Mouse (Mus musculus) limb, embryonic 15.5 days (tissue): ENCODE results near the gene Greb1. TPM values are rescaled to one million over a fixed set of nuclear protein-coding genes. Genes with fewer than 3 reads are reported as not detected.

ENCODE experiments used
- ATAC-seq: fragments of 200-750 bp; cut with Nextera tagmentation; 2 replicates; pipeline ENCODE4 v1.8.0; 2017; ENCODE audit warnings: low read depth, moderate TSS enrichment; ENCODE audit not compliant: insufficient number of reproducible peaks, low FRiP score, low TSS enrichment
- H3K27ac ChIP-seq: fragments of 300-500 bp; sonication (generic); 2 replicates; pipeline ENCODE4 v1.5.1; 2015; ENCODE audit warnings: moderate library complexity, mild to moderate bottlenecking, inconsistent platforms
- H3K27me3 ChIP-seq: fragments of 300-500 bp; sonication (generic); 2 replicates; pipeline ENCODE4 v1.6.1; 2015; ENCODE audit warnings: inconsistent platforms
- H3K36me3 ChIP-seq: fragments of 300-500 bp; sonication (generic); 2 replicates; pipeline ENCODE4 v1.6.1; 2015; ENCODE audit warnings: inconsistent platforms
- H3K4me1 ChIP-seq: fragments of 300-500 bp; sonication (generic); 2 replicates; pipeline ENCODE4 v1.6.1; 2015; ENCODE audit warnings: inconsistent platforms
- H3K4me2 ChIP-seq: fragments of 300-500 bp; sonication (generic); 2 replicates; pipeline ENCODE4 v1.6.1; 2015; ENCODE audit warnings: mild to moderate bottlenecking, inconsistent platforms
- H3K4me3 ChIP-seq: fragments of 300-500 bp; sonication (generic); 2 replicates; pipeline ENCODE4 v1.5.1; 2015; ENCODE audit warnings: mild to moderate bottlenecking, inconsistent platforms
- H3K9ac ChIP-seq: fragments of 300-500 bp; sonication (generic); 2 replicates; pipeline ENCODE4 v1.6.1; 2015; ENCODE audit warnings: inconsistent platforms
- H3K9me3 ChIP-seq: fragments of 300-500 bp; sonication (generic); 2 replicates; pipeline ENCODE4 v1.6.1; 2016; ENCODE audit warnings: inconsistent platforms
- WGBS: fragments of 180-500 bp; shearing (Covaris S2); methylation state at CpG from one replicate; pipeline ENCODE4 v1.1.7; 2015; 5-methylcytosine and 5-hydroxymethylcytosine counted together
- polyA plus RNA-seq: library from polyadenylated mRNA; unstranded; fragments of >200 nt; fragmentation: Nextera tagmentation; extraction: Ambion mirVana; gene quantifications from 2 replicates; pipeline ENCODE4 v1.2.1, GENCODE M21; 2015

Gene Greb1
- polyA plus RNA-seq, 1 experiment from 2014 or later = 0.81 TPM

GRCm38 (mm10) chr12:16779165-16779564 is 21.5 kb downstream of the Greb1 start:
- Histone ChIP-seq H3K4me3 (no peak overlapping the region), H3K27ac (no peak overlapping the region), H3K9me3 (no peaks in the 10 kb centered on the region), H3K4me1 (no peaks in the 10 kb centered on the region), H3K27me3 (no peaks in the 10 kb centered on the region), H3K4me2 (no peak overlapping the region), H3K9ac (no peak overlapping the region), H3K36me3 (no peaks in the 10 kb centered on the region)
- ATAC-seq = no peak
- 70% methylated on average over 2 of the region's 2 CpGs for WGBS

- 67% methylated on average over 5 of the region's 5 CpGs for WGBS
Measured at GRCm38 (mm10) chr12:16778523-16778922, 22.2 kb downstream of the Greb1 start.

GRCm38 (mm10) chr12:16775351-16775750 is 25.3 kb downstream of the Greb1 start:
- Histone ChIP-seq H3K9me3 (no peaks in the 10 kb centered on the region), H3K4me1 (no peaks in the 10 kb centered on the region), H3K4me3 (no peak overlapping the region), H3K36me3 (no peaks in the 10 kb centered on the region), H3K4me2 (no peak overlapping the region), H3K27me3 (no peaks in the 10 kb centered on the region), H3K9ac (no peak overlapping the region), H3K27ac (no peak overlapping the region)
- WGBS = 76% methylated on average over 3 of the region's 3 CpGs
- no peak for ATAC-seq

More at GRCm38 (mm10) chr12:16778523-16778922, 22.2 kb downstream of the Greb1 start:
- Histone ChIP-seq H3K4me3 (no peak overlapping the region), H3K4me2 (no peak overlapping the region), H3K4me1 (no peaks in the 10 kb centered on the region), H3K27me3 (no peaks in the 10 kb centered on the region), H3K36me3 (no peaks in the 10 kb centered on the region), H3K27ac (no peak overlapping the region), H3K9ac (no peak overlapping the region), H3K9me3 (no peaks in the 10 kb centered on the region)
- no peak for ATAC-seq

- H3K4me2 ChIP-seq = no peak overlapping the region
- H3K27me3 ChIP-seq = no peaks in the 10 kb centered on the region
- H3K36me3 ChIP-seq = no peaks in the 10 kb centered on the region
- no peak overlapping the region for H3K27ac ChIP-seq
- no peaks in the 10 kb centered on the region for H3K4me1 ChIP-seq
- no peak overlapping the region for H3K9ac ChIP-seq
- ATAC-seq = no peak
- no peaks in the 10 kb centered on the region for H3K9me3 ChIP-seq
- 91% methylated on average over 4 of the region's 4 CpGs for WGBS
- no peak overlapping the region for H3K4me3 ChIP-seq
Measured at GRCm38 (mm10) chr12:16774605-16775004, 26.1 kb downstream of the Greb1 start.

GRCm38 (mm10) chr12:16769601-16770165 is 31.0 kb downstream of the Greb1 start:
- H3K27ac ChIP-seq = no peak overlapping the region
- no peak overlapping the region for H3K9ac ChIP-seq
- no peaks in the 10 kb centered on the region for H3K27me3 ChIP-seq
- H3K4me3 ChIP-seq = no peak overlapping the region
- 84% methylated on average over 6 of the region's 6 CpGs for WGBS
- ATAC-seq = no peak
- H3K4me2 ChIP-seq = no peak overlapping the region
- H3K4me1 ChIP-seq = no peaks in the 10 kb centered on the region
- no peaks in the 10 kb centered on the region for H3K36me3 ChIP-seq
- no peaks in the 10 kb centered on the region for H3K9me3 ChIP-seq

- Histone ChIP-seq H3K4me3 (no peak overlapping the region), H3K36me3 (no peaks in the 10 kb centered on the region), H3K9me3 (no peaks in the 10 kb centered on the region), H3K27me3 (no peaks in the 10 kb centered on the region), H3K4me1 (no peaks in the 10 kb centered on the region), H3K4me2 (no peak overlapping the region), H3K27ac (no peak overlapping the region), H3K9ac (no peak overlapping the region)
- ATAC-seq = no peak
- 74% methylated on average over 2 of the region's 2 CpGs for WGBS
Measured at GRCm38 (mm10) chr12:16768711-16769110, 32.0 kb downstream of the Greb1 start.

- no peak overlapping the region for H3K9ac ChIP-seq
- no peak overlapping the region for H3K27ac ChIP-seq
- no peaks in the 10 kb centered on the region for H3K36me3 ChIP-seq
- no peaks in the 10 kb centered on the region for H3K27me3 ChIP-seq
- H3K9me3 ChIP-seq = no peaks in the 10 kb centered on the region
- H3K4me2 ChIP-seq = no peak overlapping the region
- WGBS = 63% methylated on average over 3 of the region's 3 CpGs
- ATAC-seq = no peak
- H3K4me3 ChIP-seq = no peak overlapping the region
- no peaks in the 10 kb centered on the region for H3K4me1 ChIP-seq
Measured at GRCm38 (mm10) chr12:16768251-16768650, 32.4 kb downstream of the Greb1 start.

GRCm38 (mm10) chr12:16764776-16765445 is 35.8 kb downstream of the Greb1 start:
- H3K27ac ChIP-seq = no peak overlapping the region
- no peak overlapping the region for H3K4me3 ChIP-seq
- no peaks in the 10 kb centered on the region for H3K9me3 ChIP-seq
- no peaks in the 10 kb centered on the region for H3K4me1 ChIP-seq
- WGBS = 83% methylated on average over 12 of the region's 12 CpGs
- no peak for ATAC-seq
- H3K36me3 ChIP-seq = no peaks in the 10 kb centered on the region
- H3K27me3 ChIP-seq = no peaks in the 10 kb centered on the region
- H3K9ac ChIP-seq = no peak overlapping the region
- H3K4me2 ChIP-seq = no peak overlapping the region

- Histone ChIP-seq H3K4me1 (no peaks in the 10 kb centered on the region), H3K4me3 (no peak overlapping the region), H3K9me3 (no peaks in the 10 kb centered on the region), H3K27me3 (no peaks in the 10 kb centered on the region), H3K9ac (no peak overlapping the region), H3K36me3 (no peaks in the 10 kb centered on the region), H3K4me2 (no peak overlapping the region), H3K27ac (no peak overlapping the region)
- ATAC-seq = no peak; the same call in 1 of the 2 replicates
- WGBS = 56% methylated on average over 4 of the region's 4 CpGs
Measured at GRCm38 (mm10) chr12:16763649-16764422, 36.9 kb downstream of the Greb1 start.

GRCm38 (mm10) chr12:16761461-16761860 is 39.2 kb downstream of the Greb1 start:
- Histone ChIP-seq H3K27ac (no peak overlapping the region), H3K4me1 (no peaks in the 10 kb centered on the region), H3K9ac (no peak overlapping the region), H3K9me3 (no peaks in the 10 kb centered on the region), H3K4me2 (no peak overlapping the region), H3K27me3 (no peaks in the 10 kb centered on the region), H3K4me3 (no peak overlapping the region), H3K36me3 (no peaks in the 10 kb centered on the region)
- no peak for ATAC-seq
- WGBS = 96% methylated on average over 3 of the region's 3 CpGs

GRCm38 (mm10) chr12:16760246-16760645 is 40.4 kb downstream of the Greb1 start:
- Histone ChIP-seq H3K27ac (no peak overlapping the region), H3K27me3 (no peaks in the 10 kb centered on the region), H3K4me1 (no peaks in the 10 kb centered on the region), H3K9ac (no peak overlapping the region), H3K4me2 (no peak overlapping the region), H3K36me3 (no peaks in the 10 kb centered on the region), H3K9me3 (no peaks in the 10 kb centered on the region), H3K4me3 (no peak overlapping the region)
- 65% methylated on average over 4 of the region's 4 CpGs for WGBS
- ATAC-seq = no peak

- no peak overlapping the region for H3K9ac ChIP-seq
- no peaks in the 10 kb centered on the region for H3K36me3 ChIP-seq
- no peak overlapping the region for H3K4me3 ChIP-seq
- H3K27ac ChIP-seq = no peak overlapping the region
- no peak for ATAC-seq
- H3K4me2 ChIP-seq = no peak overlapping the region
- no peaks in the 10 kb centered on the region for H3K9me3 ChIP-seq
- H3K27me3 ChIP-seq = no peaks in the 10 kb centered on the region
- WGBS = 2% methylated on average over 2 of the region's 2 CpGs
- H3K4me1 ChIP-seq = 0 out of 2 replicates have a peak, but pooled peaks cover 2% of the 10 kb centered on the region
Measured at GRCm38 (mm10) chr12:16754311-16754710, 46.4 kb downstream of the Greb1 start.
